Mouse (Mus musculus) forebrain, embryonic 11.5 days (tissue): ENCODE data around the gene S100a10. TPM values are rescaled to one million over a fixed set of nuclear protein-coding genes. Genes with fewer than 3 reads are reported as not detected.

Experiments used
- ATAC-seq: fragments of 200-750 bp; cut with Nextera tagmentation; replicated peaks from 2 replicates; pipeline ENCODE4 v1.8.0; 2017; ENCODE audit warnings: moderate TSS enrichment; ENCODE audit not compliant: low FRiP score
- DNase-seq: peaks from one replicate; pipeline ENCODE4 v3.0.0-alpha.2; 2017; ENCODE audit warnings: low spot score
- H3K27ac ChIP-seq: fragments of 300-500 bp; sonication (generic); 2 replicates; pipeline ENCODE4 v1.5.1; 2014; ENCODE audit warnings: low read depth, low read length
- H3K27me3 ChIP-seq: fragments of 300-500 bp; sonication (generic); 2 replicates; pipeline ENCODE4 v1.6.1; 2014; ENCODE audit warnings: mild to moderate bottlenecking, low read length, mixed read lengths; ENCODE audit not compliant: control insufficient read depth, insufficient read depth
- H3K36me3 ChIP-seq: fragments of 300-500 bp; sonication (generic); 2 replicates; pipeline ENCODE4 v1.6.1; 2014; ENCODE audit warnings: mild to moderate bottlenecking, low read length, moderate library complexity, mixed read lengths; ENCODE audit not compliant: control insufficient read depth, insufficient read depth
- H3K4me1 ChIP-seq: fragments of 300-500 bp; sonication (generic); replicated peaks from 2 replicates; pipeline ENCODE4 v1.6.1; 2014; ENCODE audit warnings: low read length, mixed read lengths; ENCODE audit not compliant: control insufficient read depth, insufficient read depth
- H3K4me2 ChIP-seq: fragments of 300-500 bp; sonication (generic); 2 replicates; pipeline ENCODE4 v1.6.1; 2014; ENCODE audit warnings: low read depth, mild to moderate bottlenecking, low read length, moderate library complexity, mixed read lengths; ENCODE audit not compliant: severe bottlenecking
- H3K4me3 ChIP-seq: fragments of 300-500 bp; sonication (generic); 2 replicates; pipeline ENCODE4 v1.5.1; 2014; ENCODE audit warnings: low read depth, low read length
- H3K9ac ChIP-seq: fragments of 300-500 bp; sonication (generic); 2 replicates; pipeline ENCODE4 v1.6.1; 2014; ENCODE audit warnings: low read length
- H3K9me3 ChIP-seq: fragments of 300-500 bp; sonication (generic); 2 replicates; pipeline ENCODE4 v1.6.1; 2016; ENCODE audit warnings: low read length, mixed read lengths; ENCODE audit not compliant: control insufficient read depth
- WGBS: fragments of 180-500 bp; shearing (Covaris S2); extraction: QIAGEN DNeasy Blood & Tissue Kit; methylation state at CpG from one replicate; pipeline ENCODE4 v1.1.7; 2014; 5-methylcytosine and 5-hydroxymethylcytosine counted together
- polyA plus RNA-seq: library from polyadenylated mRNA; unstranded; fragments of >200 nt; fragmentation: Nextera tagmentation; extraction: Ambion mirVana; gene quantifications from 2 replicates; pipeline ENCODE4 v1.2.1, GENCODE M21; 2014

S100a10 gene
- polyA plus RNA-seq, 1 experiment from 2014 or later = 128 TPM

GRCm38 (mm10) chr3:93553311-93553710 lies 1.6 kb upstream of the S100a10 start:
- no peak for ATAC-seq
- Histone ChIP-seq H3K4me2 (no peak overlapping the region), H3K4me1 (no peaks in the 10 kb centered on the region; the same call in 1 of the 2 replicates), H3K36me3 (no peaks in the 10 kb centered on the region), H3K27me3 (no peaks in the 10 kb centered on the region), H3K9me3 (no peaks in the 10 kb centered on the region), H3K4me3 (no peak overlapping the region), H3K9ac (no peak overlapping the region), H3K27ac (no peak overlapping the region)
- 89% methylated on average over 2 of the region's 2 CpGs for WGBS
- DNase-seq = no peak

GRCm38 (mm10) chr3:93553765-93554378 lies 1.0 kb upstream of the S100a10 start:
- 68% methylated on average over 9 of the region's 9 CpGs for WGBS
- no peak for ATAC-seq
- no peaks in the 10 kb centered on the region for H3K9me3 ChIP-seq

GRCm38 (mm10) chr3:93554379-93554980 lies 400 bp upstream of the S100a10 start:
- peak overlapping the region; percentile 35 for H3K9ac ChIP-seq
- ATAC-seq (peak; percentile 63), DNase-seq (no peak)

More at GRCm38 (mm10) chr3:93553765-93554378, 1.0 kb upstream of the S100a10 start:
- no peak overlapping the region for H3K4me2 ChIP-seq
- no peaks in the 10 kb centered on the region for H3K36me3 ChIP-seq
- DNase-seq = no peak
- H3K4me3 ChIP-seq = no peak overlapping the region
- no peaks in the 10 kb centered on the region for H3K27me3 ChIP-seq
- H3K27ac ChIP-seq = no peak overlapping the region
- no peak overlapping the region for H3K9ac ChIP-seq
- H3K4me1 ChIP-seq = no peaks in the 10 kb centered on the region; the same call in 1 of the 2 replicates

GRCm38 (mm10) chr3:93555878-93556254 lies 986 bp downstream of the S100a10 start:
- H3K9ac ChIP-seq = no peak overlapping the region; the same call in 1 of the 2 replicates
- H3K4me3 ChIP-seq = peak overlapping the region; percentile 45
- peak; percentile 22; the same call in 1 of the 2 replicates for ATAC-seq
- peak; percentile 52 for DNase-seq
- no peaks in the 10 kb centered on the region for H3K9me3 ChIP-seq
- H3K36me3 ChIP-seq = no peaks in the 10 kb centered on the region
- H3K27me3 ChIP-seq = no peaks in the 10 kb centered on the region
- 45% methylated on average over 2 of the region's 2 CpGs for WGBS
- no peak overlapping the region for H3K27ac ChIP-seq
- H3K4me2 ChIP-seq = peak overlapping the region; percentile 93; the same call in 1 of the 2 replicates
- H3K4me1 ChIP-seq = no peaks in the 10 kb centered on the region; the same call in 1 of the 2 replicates

More at GRCm38 (mm10) chr3:93554379-93554980, 400 bp upstream of the S100a10 start:
- Histone ChIP-seq H3K27me3 (no peaks in the 10 kb centered on the region), H3K4me2 (peak overlapping the region; percentile 93), H3K4me3 (peak overlapping the region; percentile 45), H3K9me3 (no peaks in the 10 kb centered on the region), H3K36me3 (no peaks in the 10 kb centered on the region), H3K4me1 (no peaks in the 10 kb centered on the region; the same call in 1 of the 2 replicates), H3K27ac (no peak overlapping the region)
- WGBS = 23% methylated on average over 12 of the region's 13 CpGs

- Histone ChIP-seq H3K36me3 (no peaks in the 10 kb centered on the region), H3K4me3 (no peak overlapping the region), H3K27me3 (no peaks in the 10 kb centered on the region), H3K27ac (no peak overlapping the region), H3K9ac (no peak overlapping the region), H3K4me1 (no peaks in the 10 kb centered on the region; the same call in 1 of the 2 replicates), H3K9me3 (no peaks in the 10 kb centered on the region), H3K4me2 (no peak overlapping the region)
- no peak for ATAC-seq
- no peak for DNase-seq
- WGBS = 100% methylated on average over 1 of the region's 1 CpGs
Observed at GRCm38 (mm10) chr3:93556599-93556998, 1.7 kb downstream of the S100a10 start.

- Histone ChIP-seq H3K4me3 (no peak overlapping the region), H3K9ac (no peak overlapping the region), H3K27me3 (no peaks in the 10 kb centered on the region), H3K9me3 (no peaks in the 10 kb centered on the region), H3K36me3 (no peaks in the 10 kb centered on the region), H3K4me1 (no peaks in the 10 kb centered on the region; the same call in 1 of the 2 replicates), H3K4me2 (no peak overlapping the region), H3K27ac (no peak overlapping the region)
- DNase-seq (no peak), ATAC-seq (no peak)
- 66% methylated on average over 4 of the region's 4 CpGs for WGBS
Observed at GRCm38 (mm10) chr3:93557471-93557870, 2.6 kb downstream of the S100a10 start.

- no peaks in the 10 kb centered on the region for H3K36me3 ChIP-seq
- no peak overlapping the region for H3K9ac ChIP-seq
- 92% methylated on average over 6 of the region's 6 CpGs for WGBS
- no peaks in the 10 kb centered on the region for H3K4me1 ChIP-seq
- no peak overlapping the region for H3K4me2 ChIP-seq
- H3K27ac ChIP-seq = no peak overlapping the region
- H3K4me3 ChIP-seq = no peak overlapping the region
- H3K9me3 ChIP-seq = no peaks in the 10 kb centered on the region
- DNase-seq = no peak
- no peaks in the 10 kb centered on the region for H3K27me3 ChIP-seq
- ATAC-seq = no peak
Observed at GRCm38 (mm10) chr3:93559961-93560360, 5.1 kb downstream of the S100a10 start.

- no peak for DNase-seq
- H3K4me1 ChIP-seq = no peaks in the 10 kb centered on the region
- ATAC-seq = no peak
- H3K27me3 ChIP-seq = no peaks in the 10 kb centered on the region
- H3K36me3 ChIP-seq = no peaks in the 10 kb centered on the region
- H3K4me3 ChIP-seq = no peak overlapping the region
- H3K9ac ChIP-seq = no peak overlapping the region
- no peak overlapping the region for H3K27ac ChIP-seq
- H3K4me2 ChIP-seq = no peak overlapping the region
- no peaks in the 10 kb centered on the region for H3K9me3 ChIP-seq
- 89% methylated on average over 2 of the region's 2 CpGs for WGBS
Observed at GRCm38 (mm10) chr3:93562372-93562771, 7.5 kb downstream of the S100a10 start.
